Mouse (Mus musculus) left cerebral cortex, adult 18-20 months (tissue): ENCODE data around the gene Epha8. TPM values are rescaled to one million over a fixed set of nuclear protein-coding genes. Genes with fewer than 3 reads are reported as not detected.

Experiments used
- DNase-seq, 2 experiments: peaks; one replicate each; pipeline ENCODE4 v3.0.0; 2021 to 2022; ENCODE audit warnings: low spot score in 2 of 2, mixed read lengths in 1 of 2
- total RNA-seq, 2 experiments: library from RNA; stranded (reverse); gene quantifications; 2 replicates each; pipeline ENCODE4 v1.2.3; 2021

Epha8 gene
- total RNA-seq, 2 experiments from 2014 or later = 3.1 to 4.2 TPM

- DNase-seq = no peak
Measured at GRCm38 (mm10) chr4:136911211-136911646, 45.4 kb downstream of the Epha8 start.

DNA sequence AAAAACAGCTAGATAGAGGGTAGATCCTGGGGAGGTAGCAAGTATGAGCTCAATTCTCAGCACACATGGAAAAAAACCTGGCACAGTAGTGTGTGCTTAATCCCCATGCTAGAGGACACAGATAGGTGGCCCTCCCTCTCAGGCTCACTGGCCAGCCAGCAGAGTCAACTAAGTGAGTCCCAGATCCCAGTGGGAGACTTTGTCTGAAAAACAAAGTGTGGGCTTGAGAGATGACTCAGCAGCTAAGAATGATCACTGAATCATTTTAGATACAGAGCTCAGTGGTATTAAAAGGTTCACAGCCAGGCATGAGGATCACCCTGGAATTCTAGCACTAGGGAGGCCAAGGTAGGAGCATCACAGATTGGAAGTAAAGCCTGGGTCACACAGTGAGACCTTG lies 48.8 kb downstream of the Epha8 start:
- no peak for DNase-seq

- DNase-seq = no peak
Measured at GRCm38 (mm10) chr4:136907033-136907432, 49.6 kb downstream of the Epha8 start.

- DNase-seq = no peak
Measured at GRCm38 (mm10) chr4:136904767-136905539, 51.7 kb downstream of the Epha8 start.

GRCm38 (mm10) chr4:136899154-136899553 lies 57.5 kb downstream of the Epha8 start:
- DNase-seq = no peak

DNA sequence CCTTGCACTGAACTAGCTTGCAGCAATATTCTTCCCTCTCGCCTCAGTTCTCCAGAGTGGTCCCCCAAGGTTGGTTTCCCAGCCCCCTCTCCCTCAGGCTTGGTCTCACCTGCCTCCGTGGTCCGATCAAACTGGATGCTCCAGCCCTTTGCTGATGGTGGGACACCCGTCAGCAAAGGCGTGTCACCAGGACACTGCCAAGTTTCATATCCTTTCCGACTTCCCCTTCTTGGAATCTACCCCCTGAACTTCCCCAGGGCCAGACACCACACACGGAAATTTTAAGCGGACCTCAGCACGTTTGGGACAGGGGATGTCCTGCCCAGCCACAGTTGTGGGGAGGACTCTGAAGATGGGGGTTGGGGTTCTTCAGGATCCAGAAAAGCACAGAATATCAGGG lies 58.0 kb downstream of the Epha8 start, which contains the start of gene C1qa:
Gene C1qa, minus strand, starts transcription at position 167 of the 400 bp plus-strand sequence.
- DNase-seq = no peak

DNA sequence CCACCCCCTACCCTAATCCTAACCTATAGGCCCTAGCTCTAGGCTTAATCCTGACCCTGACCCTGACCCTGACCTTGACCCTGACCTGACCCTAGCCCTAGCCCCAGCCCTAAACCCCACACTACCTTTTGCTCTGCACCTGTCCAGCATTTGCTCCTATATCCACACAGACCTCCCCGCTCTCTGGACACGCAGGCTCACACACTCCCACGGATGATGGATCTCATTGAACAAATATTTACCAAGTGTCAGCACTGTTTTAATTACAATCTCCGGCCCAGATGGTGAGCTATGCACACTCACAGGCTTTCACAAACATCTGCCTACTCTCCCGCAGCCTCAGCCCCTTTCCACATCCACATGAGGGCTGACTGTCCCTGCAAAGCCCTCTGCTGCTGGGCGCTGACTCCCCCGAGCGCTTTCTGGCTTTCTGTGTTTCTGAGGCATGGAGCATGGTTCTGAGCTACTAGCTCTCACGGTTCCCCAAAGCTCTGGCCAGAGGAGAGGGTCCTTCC lies 58.5 kb downstream of the Epha8 start:
- no peak for DNase-seq

DNA sequence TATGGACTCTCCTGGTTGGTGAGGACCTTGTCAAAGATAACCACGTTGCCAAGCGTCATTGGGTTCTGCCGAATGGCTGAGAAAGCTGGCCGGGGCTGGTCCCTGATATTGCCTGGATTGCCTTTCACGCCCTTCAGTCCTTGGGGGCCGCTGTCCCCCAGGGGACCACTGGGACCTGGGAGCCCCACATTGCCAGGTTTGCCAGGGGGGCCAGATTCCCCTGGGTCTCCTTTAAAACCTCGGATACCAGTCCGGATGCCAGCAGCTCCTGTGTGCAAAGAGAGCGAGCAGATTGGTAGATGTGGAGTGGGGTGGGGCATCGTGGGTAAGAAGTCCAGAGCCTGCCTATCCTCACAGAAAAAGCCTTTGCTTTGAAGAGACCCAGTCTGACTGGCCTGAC lies 60.2 kb downstream of the Epha8 start:
- DNase-seq = no peak

DNA sequence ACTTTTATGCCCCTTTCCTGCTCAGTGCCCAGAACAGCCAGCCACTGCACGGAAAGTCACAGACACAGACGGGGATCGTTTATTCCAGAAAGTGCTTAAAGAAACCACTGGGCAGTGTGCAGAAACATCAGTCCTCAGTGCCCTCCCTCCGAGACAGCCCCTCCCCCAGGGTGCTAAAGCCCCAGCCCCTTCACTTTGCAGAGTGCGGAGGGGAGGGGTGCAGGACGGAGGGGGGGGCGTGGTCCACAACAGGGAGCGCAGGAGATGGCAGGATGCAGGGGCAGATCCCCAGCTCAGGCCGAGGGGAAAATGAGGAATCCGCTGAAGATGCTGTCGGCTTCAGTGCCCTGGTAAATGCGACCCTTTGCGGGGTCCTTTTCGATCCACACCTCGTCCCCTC lies 60.8 kb downstream of the Epha8 start:
- no peak for DNase-seq

DNA sequence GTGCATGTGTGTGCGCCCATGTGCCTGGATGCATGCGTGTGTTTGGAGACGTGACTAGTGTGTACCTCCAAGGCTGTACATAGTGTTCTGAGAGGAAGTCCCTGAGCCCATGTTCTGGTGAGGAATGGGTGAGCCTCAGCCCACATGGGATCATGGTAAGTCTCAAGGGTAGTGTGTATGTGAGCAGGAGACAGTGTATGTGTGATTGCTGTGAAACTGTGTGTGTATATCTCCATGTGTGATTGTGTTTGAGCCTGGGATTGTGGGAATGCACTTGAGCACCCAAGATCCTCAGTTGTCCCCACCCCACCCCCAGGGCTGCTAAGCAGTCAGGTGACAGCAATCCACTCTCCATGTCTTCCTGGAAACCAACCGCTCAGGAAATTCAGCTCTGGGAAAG lies 61.8 kb downstream of the Epha8 start:
- no peak for DNase-seq

DNA sequence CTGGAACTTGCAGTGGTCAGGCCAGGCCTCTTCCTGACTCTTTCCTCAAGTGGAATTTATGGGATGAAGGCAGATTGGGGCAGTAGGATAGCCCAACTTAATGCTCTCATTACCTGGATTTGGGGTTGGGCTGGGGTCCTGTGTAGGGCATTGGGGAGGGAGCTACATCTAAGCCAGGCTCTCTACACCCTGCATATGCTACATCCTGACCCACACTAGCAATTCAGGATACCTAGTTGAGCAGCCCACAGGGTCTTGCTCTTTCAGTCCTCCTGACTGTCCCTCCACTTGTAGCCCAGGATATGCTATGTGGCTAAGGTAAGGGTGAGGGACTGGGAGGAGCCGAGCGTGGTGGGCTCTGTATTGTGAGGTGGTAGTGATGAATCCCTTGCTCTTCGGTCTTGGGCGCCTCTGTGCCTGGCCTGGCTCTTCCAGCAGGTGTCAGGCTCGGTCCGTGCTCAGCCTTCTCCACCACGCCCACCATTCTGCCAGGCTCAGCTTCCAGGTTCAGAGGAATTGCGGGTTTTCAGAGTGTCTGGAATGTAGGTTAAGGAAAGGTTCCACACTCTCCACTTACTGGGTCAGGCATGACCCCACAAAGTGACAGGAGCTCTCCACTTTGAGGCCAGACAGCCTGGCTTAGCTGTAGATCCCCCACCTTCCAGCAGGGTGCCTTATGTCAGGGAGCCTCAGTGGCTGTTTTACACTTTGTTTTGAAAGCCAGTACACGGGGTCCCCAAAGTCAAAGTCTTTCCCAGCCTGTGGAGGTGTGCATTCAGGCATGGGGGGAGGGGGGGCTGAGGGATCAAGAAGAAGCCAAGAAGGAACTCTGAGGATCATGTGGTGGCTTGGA lies 62.7 kb downstream of the Epha8 start:
- peak; percentile 60 to 72 for DNase-seq

GRCm38 (mm10) chr4:136892811-136893210 lies 63.8 kb downstream of the Epha8 start, which contains the start of gene C1qc:
TSS of gene C1qc (minus strand) at chr4:136893065.
- no peak for DNase-seq

GRCm38 (mm10) chr4:136892371-136892770 lies 64.2 kb downstream of the Epha8 start:
- DNase-seq = no peak

- no peak for DNase-seq
Measured at GRCm38 (mm10) chr4:136891115-136891514, 65.5 kb downstream of the Epha8 start.

GRCm38 (mm10) chr4:136889981-136890380 lies 66.6 kb downstream of the Epha8 start:
- no peak for DNase-seq

DNA sequence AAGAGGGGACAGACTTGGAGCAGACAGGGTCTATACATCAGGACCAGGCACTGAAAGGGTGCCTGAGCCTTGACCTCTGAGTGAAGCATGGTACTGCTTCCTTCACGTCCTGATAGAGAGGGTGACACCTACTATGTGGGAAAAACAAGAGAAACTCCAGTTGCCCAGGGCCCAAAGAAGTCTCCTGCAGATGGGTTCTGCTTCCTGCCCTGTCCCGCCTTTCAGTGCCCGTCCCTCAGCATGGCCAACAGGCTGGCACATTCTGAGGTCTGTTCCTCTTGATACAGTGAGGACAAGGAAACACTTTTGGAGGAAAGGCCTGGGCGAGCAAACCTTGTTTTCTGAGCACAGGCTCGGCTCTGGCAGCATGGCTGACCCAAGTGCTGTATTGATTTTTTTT lies 68.9 kb downstream of the Epha8 start:
- DNase-seq = no peak

DNA sequence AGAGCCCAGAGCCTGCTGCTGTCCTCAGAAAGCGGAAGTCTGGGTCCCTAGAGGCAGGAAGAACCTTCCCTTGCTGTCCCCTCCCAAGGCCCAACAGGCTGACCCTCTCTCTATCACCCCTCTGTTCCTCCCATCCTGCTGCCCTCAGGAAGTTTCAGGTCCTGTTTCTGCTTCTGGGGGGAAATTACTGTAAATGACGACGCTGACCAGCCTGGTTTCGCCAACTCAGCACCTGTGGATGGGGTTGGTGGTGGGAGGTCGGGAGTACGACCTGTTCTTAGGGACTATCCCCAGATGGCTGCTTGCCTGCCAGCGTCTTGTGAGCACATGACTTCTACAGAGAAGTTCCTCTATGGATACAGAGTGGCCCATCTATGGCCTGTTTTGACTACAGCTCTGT lies 70.5 kb downstream of the Epha8 start, which contains the start of gene C1qb:
Gene C1qb, minus strand, starts transcription at position 87 of the 400 bp plus-strand sequence.
- no peak for DNase-seq

Other genes starting within 250 kb of the Epha8 start
- 10 to 100 TPM; 14.9 to 16.1 TPM for gene Ephb2, start 120.8 kb downstream of the Epha8 start, total RNA-seq
- 10 to 100 TPM; 53.1 to 57.5 TPM for gene C1qb, start 70.6 kb downstream of the Epha8 start, total RNA-seq
- gene C1qc, start 63.8 kb downstream of the Epha8 start, total RNA-seq = 10 to 100 TPM; 37.8 to 44.8 TPM
- 10 to 100 TPM; 50.6 to 53.6 TPM for gene C1qa, start 58.0 kb downstream of the Epha8 start, total RNA-seq
- 10 to 100 TPM; 13.1 to 14.0 TPM for gene Zbtb40, start 92.0 kb upstream of the Epha8 start, total RNA-seq